Mouse (Mus musculus): ENCODE data around the gene Dcdc2c.

DNA sequence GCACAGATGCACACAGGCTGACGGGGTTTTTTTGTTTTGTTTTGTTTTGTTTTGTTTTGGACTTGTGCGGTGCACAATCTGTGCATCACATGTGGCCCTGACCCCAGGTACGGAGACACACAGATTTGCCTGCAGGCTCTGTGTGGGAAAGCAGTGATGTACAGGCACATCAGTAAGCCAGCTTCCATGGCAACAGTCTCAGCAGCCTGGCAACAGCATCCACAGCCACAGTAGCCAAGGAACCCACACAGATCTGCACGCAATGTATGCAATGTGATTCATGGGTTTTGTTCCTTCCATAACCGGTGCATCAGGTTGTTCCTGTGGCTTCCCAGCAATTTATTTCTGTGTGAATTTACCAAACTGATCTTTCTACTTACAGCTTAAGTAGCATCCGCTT is 35.8 kb upstream of the Dcdc2c start:
- TF ChIP-seq GATA1 (IDR thresholded peaks at IDR 0.05; ENCODE audit: borderline replicate concordance, low read length): no peak
- TF ChIP-seq FLI1 (IDR thresholded peaks at IDR 0.05; ENCODE audit: low read length): no peak
